Mouse (Mus musculus): ENCODE data around the gene Slc25a54. TPM values are rescaled to one million over a fixed set of nuclear protein-coding genes. Genes with fewer than 3 reads are reported as not detected.

Slc25a54 gene
- polyA plus RNA-seq, 1 experiment from 2014 or later = not detected

DNA sequence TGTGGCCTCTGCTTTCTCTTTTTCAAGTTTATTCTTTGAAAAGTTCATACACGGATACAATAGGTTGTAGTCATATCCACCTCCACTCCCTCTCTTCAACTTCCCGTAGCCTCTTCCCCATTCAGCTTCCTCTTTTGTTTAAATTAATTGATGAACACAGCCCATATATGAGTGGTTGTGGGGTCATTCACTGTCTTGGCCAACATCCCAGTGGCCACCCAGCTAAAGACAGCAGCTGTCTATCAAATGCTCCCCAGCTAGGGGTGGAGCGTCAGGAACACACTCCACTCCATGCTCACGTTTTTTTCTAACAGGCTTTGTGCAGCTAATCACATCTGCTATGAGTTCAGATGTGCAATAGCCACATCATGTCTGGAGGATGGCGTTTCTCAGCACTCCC lies 49.5 kb downstream of the Slc25a54 start:
- no peaks in the 10 kb centered on the region for H3K27me3 ChIP-seq
- no peak for ATAC-seq (ENCODE audit: low FRiP score, low read depth)
- no peak overlapping the region for H3K27ac ChIP-seq (replicated peaks)
- no peak overlapping the region for H3K4me3 ChIP-seq
- no peak overlapping the region for H3K4me2 ChIP-seq
- H3K9ac ChIP-seq = no peak overlapping the region
- no peaks in the 10 kb centered on the region for H3K36me3 ChIP-seq
- H3K9me3 ChIP-seq = peaks cover 8% of the 10 kb centered on the region; the same call in 1 of the 2 replicates
- 66% methylated on average over 5 of the region's 5 CpGs for WGBS
- H3K4me1 ChIP-seq (replicated peaks) = no peaks in the 10 kb centered on the region

DNA sequence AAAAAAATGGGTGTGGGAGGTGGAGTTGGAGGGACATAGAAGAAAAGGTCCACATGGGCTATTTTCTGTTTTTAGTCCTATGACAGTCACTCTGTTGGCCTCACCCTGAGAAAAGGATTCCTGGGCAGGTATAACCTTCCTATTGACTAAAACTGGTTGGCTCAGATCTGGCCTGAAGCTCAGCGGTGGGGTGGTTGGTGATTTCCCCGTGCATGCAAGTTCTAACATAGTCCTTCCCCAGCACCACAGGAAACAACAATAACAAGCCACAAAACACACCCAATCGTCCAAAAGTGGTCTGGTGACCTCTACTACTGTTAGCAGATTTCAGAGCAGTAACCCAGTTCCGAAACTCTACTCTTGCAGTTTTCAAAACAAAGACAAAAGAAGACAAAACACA lies 52.7 kb downstream of the Slc25a54 start:
- Histone ChIP-seq H3K9ac (no peak overlapping the region), H3K27ac (replicated peaks) (no peak overlapping the region), H3K4me3 (no peak overlapping the region), H3K27me3 (no peaks in the 10 kb centered on the region), H3K9me3 (peaks cover 8% of the 10 kb centered on the region; the same call in 1 of the 2 replicates), H3K36me3 (no peaks in the 10 kb centered on the region), H3K4me1 (replicated peaks) (no peaks in the 10 kb centered on the region), H3K4me2 (no peak overlapping the region)
- ATAC-seq (ENCODE audit: low FRiP score, low read depth) = no peak
- WGBS = 90% methylated on average over 4 of the region's 4 CpGs

DNA sequence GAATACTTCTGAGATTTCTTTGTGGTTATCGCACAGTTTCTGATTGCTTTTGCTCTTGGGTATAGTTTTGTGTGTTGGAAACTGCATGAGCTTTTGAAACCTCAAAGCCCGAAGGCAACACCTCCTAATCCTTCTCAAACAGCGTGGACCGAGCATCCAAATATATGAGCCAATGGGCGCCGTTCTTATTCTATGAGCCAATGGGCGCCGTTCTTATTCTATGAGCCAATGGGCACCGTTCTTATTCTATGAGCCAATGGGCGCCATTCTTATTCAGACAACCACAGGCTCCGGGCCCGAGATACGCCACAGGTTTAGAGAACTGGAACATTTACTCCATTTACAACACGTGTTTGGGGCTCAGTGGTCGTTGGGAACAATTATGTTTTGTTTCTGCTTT lies 53.8 kb downstream of the Slc25a54 start:
- no peak for ATAC-seq (ENCODE audit: low FRiP score, low read depth)
- Histone ChIP-seq H3K4me2 (no peak overlapping the region), H3K36me3 (no peaks in the 10 kb centered on the region), H3K27me3 (no peaks in the 10 kb centered on the region), H3K27ac (replicated peaks) (no peak overlapping the region), H3K9me3 (peaks cover 8% of the 10 kb centered on the region; the same call in 1 of the 2 replicates), H3K9ac (no peak overlapping the region), H3K4me1 (replicated peaks) (no peaks in the 10 kb centered on the region), H3K4me3 (no peak overlapping the region)
- WGBS = 94% methylated on average over 15 of the region's 15 CpGs

DNA sequence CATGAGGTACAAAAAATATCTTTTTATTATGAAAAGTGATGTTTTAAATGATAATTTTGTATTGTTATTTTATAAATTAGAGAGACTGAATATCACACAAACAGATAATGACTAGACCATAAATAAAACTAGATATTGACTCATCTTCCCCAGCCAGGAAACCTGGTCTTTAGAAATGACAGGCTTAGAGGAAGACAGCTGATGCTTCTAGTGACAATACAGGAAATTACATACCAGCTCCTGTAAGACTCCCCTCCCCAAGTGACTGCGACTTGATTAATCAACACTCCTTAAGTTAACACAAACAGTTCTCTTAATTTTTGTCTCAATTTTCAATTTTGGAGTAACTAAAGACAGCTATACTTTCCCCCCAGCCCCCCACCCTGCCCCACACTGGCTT lies 55.1 kb downstream of the Slc25a54 start:
- ATAC-seq (ENCODE audit: low FRiP score, low read depth) = no peak
- H3K27me3 ChIP-seq = no peaks in the 10 kb centered on the region
- WGBS = 68% methylated on average over 1 of the region's 1 CpGs
- H3K4me2 ChIP-seq = no peak overlapping the region
- peaks cover 8% of the 10 kb centered on the region; the same call in 1 of the 2 replicates for H3K9me3 ChIP-seq
- H3K36me3 ChIP-seq = no peaks in the 10 kb centered on the region
- no peaks in the 10 kb centered on the region for H3K4me1 ChIP-seq (replicated peaks)
- no peak overlapping the region for H3K4me3 ChIP-seq
- no peak overlapping the region for H3K9ac ChIP-seq
- no peak overlapping the region for H3K27ac ChIP-seq (replicated peaks)

DNA sequence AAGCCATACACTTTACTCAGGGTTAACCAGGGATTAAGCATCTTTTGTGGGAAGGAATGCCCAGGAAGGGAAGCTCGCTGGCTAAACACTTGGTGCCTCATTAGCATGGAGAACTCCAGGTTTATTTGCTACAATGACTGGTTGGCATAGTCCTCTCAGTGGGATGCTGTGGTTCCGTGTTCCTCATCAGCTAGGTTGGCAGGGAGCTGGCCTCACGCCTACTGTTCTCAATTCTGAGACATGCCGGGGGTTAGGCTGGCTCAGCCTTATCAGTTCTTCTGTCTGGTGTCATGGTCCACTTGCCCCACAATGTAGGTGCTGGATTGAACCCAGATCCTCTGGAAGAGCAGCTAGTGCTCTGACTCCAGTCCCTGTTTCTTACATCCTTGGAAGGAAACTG lies 72.3 kb downstream of the Slc25a54 start:
- no peak overlapping the region for H3K4me3 ChIP-seq
- no peak overlapping the region for H3K9ac ChIP-seq
- no peaks in the 10 kb centered on the region for H3K27me3 ChIP-seq
- no peaks in the 10 kb centered on the region for H3K36me3 ChIP-seq
- no peak overlapping the region for H3K4me2 ChIP-seq
- no peaks in the 10 kb centered on the region for H3K9me3 ChIP-seq
- H3K4me1 ChIP-seq (replicated peaks) = no peaks in the 10 kb centered on the region
- 63% methylated on average over 4 of the region's 4 CpGs for WGBS
- no peak for ATAC-seq (ENCODE audit: low FRiP score, low read depth)
- H3K27ac ChIP-seq (replicated peaks) = no peak overlapping the region

DNA sequence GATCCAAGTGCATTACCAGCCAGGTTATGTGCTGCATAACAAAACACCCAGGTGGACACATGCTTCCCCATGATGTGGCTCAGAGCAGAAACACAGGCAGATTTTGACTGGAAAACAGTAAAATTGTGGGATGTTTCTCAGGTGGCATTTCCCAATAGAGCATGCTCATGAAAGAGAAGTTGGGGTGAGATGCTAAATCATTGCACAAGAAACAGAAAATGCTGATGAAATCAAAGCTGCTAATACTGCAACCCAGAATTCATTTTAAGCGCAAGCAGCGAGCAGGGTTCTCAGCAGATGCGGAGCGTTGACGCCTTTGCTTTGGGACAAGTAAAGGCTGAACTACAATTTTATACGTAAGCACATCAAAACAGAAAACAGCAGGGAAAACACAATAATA lies 73.1 kb downstream of the Slc25a54 start:
- Histone ChIP-seq H3K9ac (no peak overlapping the region), H3K27ac (replicated peaks) (no peak overlapping the region), H3K4me1 (replicated peaks) (no peaks in the 10 kb centered on the region), H3K4me3 (no peak overlapping the region), H3K36me3 (no peaks in the 10 kb centered on the region), H3K9me3 (no peaks in the 10 kb centered on the region), H3K27me3 (no peaks in the 10 kb centered on the region), H3K4me2 (no peak overlapping the region)
- ATAC-seq (ENCODE audit: low FRiP score, low read depth) = no peak
- WGBS = 94% methylated on average over 6 of the region's 6 CpGs

DNA sequence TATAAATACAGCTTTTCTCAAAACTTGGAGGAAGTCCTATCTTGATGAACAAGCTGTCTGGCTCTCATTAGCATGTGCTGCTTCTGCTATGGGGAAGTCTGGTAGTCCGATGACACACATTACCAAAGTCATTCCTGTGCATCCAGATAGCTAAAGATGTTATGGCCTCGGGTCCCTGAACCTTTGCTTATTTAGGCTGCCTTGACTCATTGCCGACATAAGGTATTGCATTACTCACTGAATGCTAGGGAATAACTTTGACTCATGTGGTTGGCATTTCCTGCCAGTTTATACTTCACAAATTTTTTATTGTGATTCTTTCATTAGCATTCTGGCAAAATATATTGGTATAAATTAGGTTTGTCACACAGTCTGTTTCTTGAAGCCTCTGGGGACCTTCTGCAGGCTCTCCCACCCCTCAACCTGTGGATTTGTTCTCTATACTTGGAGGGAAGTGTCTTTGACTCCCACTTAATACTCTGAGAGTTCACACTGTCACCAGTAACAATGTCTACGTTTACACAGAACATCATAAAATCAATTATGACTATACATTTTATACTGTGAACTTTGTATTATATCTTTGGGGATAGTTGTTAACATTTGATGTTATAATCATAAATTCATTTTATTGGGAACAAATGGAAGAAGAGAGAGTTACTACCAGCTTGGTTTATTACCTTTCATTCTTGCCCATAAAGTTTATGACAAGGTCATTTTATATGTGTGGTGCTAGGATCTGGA lies 75.8 kb downstream of the Slc25a54 start:
- H3K4me3 ChIP-seq = no peak overlapping the region
- no peak overlapping the region for H3K9ac ChIP-seq
- 91% methylated on average over 4 of the region's 4 CpGs for WGBS
- no peaks in the 10 kb centered on the region for H3K27me3 ChIP-seq
- ATAC-seq (ENCODE audit: low FRiP score, low read depth) = no peak
- no peaks in the 10 kb centered on the region for H3K9me3 ChIP-seq
- H3K4me1 ChIP-seq (replicated peaks) = no peaks in the 10 kb centered on the region
- H3K27ac ChIP-seq (replicated peaks) = no peak overlapping the region
- H3K36me3 ChIP-seq = no peaks in the 10 kb centered on the region
- no peak overlapping the region for H3K4me2 ChIP-seq

DNA sequence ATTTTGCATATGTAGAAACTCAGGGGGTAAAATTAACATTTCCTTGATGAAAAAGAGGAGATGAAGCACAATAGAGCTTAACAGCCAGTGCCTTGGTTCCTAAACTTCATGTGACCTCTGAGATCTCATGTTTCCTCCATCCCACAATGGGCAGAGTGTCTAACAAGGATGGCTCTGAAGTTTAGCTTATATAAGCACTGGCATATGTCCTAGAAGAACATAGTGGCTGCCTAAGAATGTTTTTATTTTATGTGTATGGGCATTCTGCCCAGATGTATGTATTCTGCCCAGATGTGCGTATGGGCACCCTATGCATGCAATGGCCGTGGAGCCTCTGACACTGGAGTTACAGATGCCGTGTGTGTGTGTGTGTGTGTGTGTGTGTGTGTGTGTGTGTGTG lies 77.2 kb downstream of the Slc25a54 start:
- H3K4me1 ChIP-seq (replicated peaks) = no peaks in the 10 kb centered on the region
- no peak overlapping the region for H3K4me2 ChIP-seq
- ATAC-seq (ENCODE audit: low FRiP score, low read depth) = no peak
- H3K9me3 ChIP-seq = no peaks in the 10 kb centered on the region
- no peaks in the 10 kb centered on the region for H3K27me3 ChIP-seq
- H3K36me3 ChIP-seq = no peaks in the 10 kb centered on the region
- H3K27ac ChIP-seq (replicated peaks) = no peak overlapping the region
- no peak overlapping the region for H3K4me3 ChIP-seq
- no peak overlapping the region for H3K9ac ChIP-seq
- 70% methylated on average over 3 of the region's 3 CpGs for WGBS

DNA sequence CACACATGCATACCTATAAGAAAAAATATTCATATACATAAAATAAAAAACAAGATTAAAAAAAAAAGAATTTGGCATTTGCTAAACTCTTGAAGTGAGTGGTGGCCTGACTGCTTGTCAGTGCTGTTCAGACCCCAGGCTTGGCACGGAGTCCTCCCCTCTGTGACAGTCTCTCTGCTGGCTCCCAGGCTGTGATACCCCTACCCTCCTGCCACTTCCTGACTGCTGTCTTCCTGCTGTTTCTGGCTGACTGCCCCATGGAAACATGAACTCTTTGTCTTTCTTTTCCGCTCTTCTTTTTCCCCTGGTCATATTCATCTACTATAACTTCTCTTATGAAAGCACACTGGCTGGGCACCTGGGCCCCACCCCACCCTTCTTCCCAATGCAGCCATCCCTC lies 83.8 kb downstream of the Slc25a54 start:
- H3K27me3 ChIP-seq = no peaks in the 10 kb centered on the region
- no peak overlapping the region for H3K4me3 ChIP-seq
- no peak overlapping the region for H3K4me2 ChIP-seq
- H3K9ac ChIP-seq = no peak overlapping the region
- WGBS = 70% methylated on average over 2 of the region's 2 CpGs
- no peak overlapping the region for H3K27ac ChIP-seq (replicated peaks)
- H3K36me3 ChIP-seq = no peaks in the 10 kb centered on the region
- no peaks in the 10 kb centered on the region for H3K9me3 ChIP-seq
- H3K4me1 ChIP-seq (replicated peaks) = no peaks in the 10 kb centered on the region
- no peak for ATAC-seq (ENCODE audit: low FRiP score, low read depth)

DNA sequence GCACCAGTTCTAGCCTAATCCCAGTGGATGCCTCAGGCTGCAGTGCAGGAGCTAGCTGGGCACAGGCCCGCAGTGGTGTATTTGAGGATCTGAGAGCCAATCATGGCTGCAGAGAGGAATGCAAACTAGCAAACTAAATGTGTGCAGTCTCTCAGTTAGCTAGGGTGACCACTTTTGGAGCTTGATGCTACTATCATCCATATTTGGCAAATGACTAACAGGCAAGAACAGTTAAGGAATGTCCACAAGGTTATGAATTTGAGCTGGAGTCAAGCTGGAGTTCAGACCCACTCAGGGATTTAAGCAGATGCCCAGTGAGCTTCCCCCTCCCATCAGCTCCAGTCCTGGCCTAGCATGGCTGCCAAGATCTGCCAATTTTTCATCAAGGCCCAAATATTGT lies 84.4 kb downstream of the Slc25a54 start:
- Histone ChIP-seq H3K9ac (no peak overlapping the region), H3K9me3 (no peaks in the 10 kb centered on the region), H3K4me2 (no peak overlapping the region), H3K4me1 (replicated peaks) (no peaks in the 10 kb centered on the region), H3K27ac (replicated peaks) (no peak overlapping the region), H3K36me3 (no peaks in the 10 kb centered on the region), H3K27me3 (no peaks in the 10 kb centered on the region), H3K4me3 (no peak overlapping the region)
- WGBS = 67% methylated on average over 1 of the region's 1 CpGs
- no peak for ATAC-seq (ENCODE audit: low FRiP score, low read depth)

DNA sequence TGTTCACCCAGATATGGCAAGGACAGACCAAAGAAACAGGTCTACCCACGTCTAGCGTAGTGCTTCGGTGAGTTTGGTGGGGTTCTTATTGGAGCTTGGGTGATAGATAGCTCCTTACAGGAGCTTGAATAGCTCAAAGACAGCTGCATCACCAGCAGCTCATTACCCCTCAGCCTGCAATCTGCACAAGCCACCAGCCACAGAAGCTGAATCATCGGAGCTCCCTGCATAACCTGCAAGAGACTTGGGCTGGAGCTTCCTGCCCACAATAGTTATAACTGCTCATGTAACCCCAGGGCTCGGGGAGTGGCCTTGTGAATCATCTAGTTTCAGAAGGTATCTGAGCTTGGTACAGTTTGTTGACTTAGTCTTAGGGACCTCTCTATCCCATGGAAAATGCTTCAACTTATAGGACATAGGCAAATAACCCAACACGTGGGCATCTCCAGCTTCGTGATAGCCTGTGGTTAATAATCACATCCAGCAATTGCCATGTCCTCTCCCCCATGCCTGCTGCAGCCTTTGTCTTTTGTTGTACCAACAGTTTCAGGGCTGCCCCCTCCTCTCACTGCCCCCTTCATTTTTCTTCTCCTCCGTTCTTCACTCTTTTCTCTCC lies 85.1 kb downstream of the Slc25a54 start:
- no peak overlapping the region for H3K27ac ChIP-seq (replicated peaks)
- H3K27me3 ChIP-seq = no peaks in the 10 kb centered on the region
- WGBS = 88% methylated on average over 8 of the region's 8 CpGs
- H3K9me3 ChIP-seq = no peaks in the 10 kb centered on the region
- no peak overlapping the region for H3K4me3 ChIP-seq
- H3K9ac ChIP-seq = no peak overlapping the region
- ATAC-seq (ENCODE audit: low FRiP score, low read depth) = no peak
- no peak overlapping the region for H3K4me2 ChIP-seq
- H3K4me1 ChIP-seq (replicated peaks) = no peaks in the 10 kb centered on the region
- H3K36me3 ChIP-seq = no peaks in the 10 kb centered on the region

Data from hindbrain, embryonic 15.5 days (tissue).